22 mouse cellular contexts compared by ENCODE assay signal in the genomic region with DNA sequence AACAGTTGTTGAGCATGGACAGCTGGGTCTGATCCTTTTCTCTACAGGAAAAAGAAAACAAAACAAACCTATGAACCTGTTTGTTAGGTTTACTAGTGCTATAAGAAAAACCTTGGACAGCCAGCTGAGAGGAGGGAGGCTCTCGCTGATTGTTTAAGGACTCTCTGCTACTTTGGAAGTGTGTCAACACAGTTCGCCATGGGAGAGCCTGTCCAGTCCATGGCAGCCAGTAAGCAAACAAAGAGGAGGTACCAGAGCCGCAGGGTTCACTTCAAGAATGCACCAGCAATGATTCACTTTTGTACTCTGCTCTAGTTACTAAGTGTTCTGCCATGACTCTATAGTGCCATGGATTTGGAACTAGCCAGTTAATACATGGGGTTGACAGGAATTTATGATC. TPM values are rescaled to one million over a fixed set of nuclear protein-coding genes. Genes with fewer than 3 reads are reported as not detected.
A peak's percentile ranks its signal among the peaks of the same experiment; 100 is the strongest.
DNase-seq lines count a peak whose midpoint lies in the region; ATAC-seq and TF ChIP-seq lines count a peak whose summit lies in the region.
"Had no signal": no experiment of that assay in that cellular context is flagged by ENCODE, and none has a peak within 500 bp of the region (broad histone marks: within the 10 kb centered on the region; RNA-seq: fewer than 3 reads in every experiment).

No protein-coding gene starts in this region.

- WGBS in midbrain, postnatal 0 days = 83% methylated on average over 3 of the region's 3 CpGs
- WGBS in midbrain, embryonic 14.5 days = 87% methylated on average over 3 of the region's 3 CpGs

- H3K9ac ChIP-seq in midbrain, postnatal 0 days (replicated peaks; ENCODE audit: low read length, poor library complexity, severe bottlenecking) = no peak overlapping the region
- no peak overlapping the region for H3K9ac ChIP-seq in midbrain, embryonic 14.5 days (replicated peaks; ENCODE audit: low read length)
- H3K9ac ChIP-seq: forebrain, embryonic 15.5 days; midbrain, embryonic 15.5 days; neural tube, embryonic 15.5 days had no signal

- no peak overlapping the region for H3K27ac ChIP-seq in midbrain, postnatal 0 days (ENCODE audit: low read depth, low read length)
- H3K27ac ChIP-seq in midbrain, embryonic 14.5 days (replicated peaks; ENCODE audit: low read depth, low read length) = no peak overlapping the region
- H3K27ac ChIP-seq: forebrain, embryonic 15.5 days; midbrain, embryonic 15.5 days; neural tube, embryonic 15.5 days had no signal

- no peaks in the 10 kb centered on the region for H3K4me1 ChIP-seq in midbrain, postnatal 0 days (ENCODE audit: insufficient read depth, low read length)
- no peaks in the 10 kb centered on the region for H3K4me1 ChIP-seq in midbrain, embryonic 14.5 days (ENCODE audit: control insufficient read depth, insufficient read depth, low read length)
- H3K4me1 ChIP-seq: forebrain, embryonic 15.5 days; midbrain, embryonic 15.5 days; neural tube, embryonic 15.5 days had no signal

- peaks cover 52% of the 10 kb centered on the region for H3K36me3 ChIP-seq in midbrain, postnatal 0 days (ENCODE audit: insufficient read depth, low read length)
- H3K36me3 ChIP-seq in midbrain, embryonic 14.5 days (ENCODE audit: control insufficient read depth, insufficient read depth, low read length) = peaks cover 76% of the 10 kb centered on the region

- no peak overlapping the region for H3K4me2 ChIP-seq in midbrain, postnatal 0 days (ENCODE audit: low read depth, low read length, poor library complexity, severe bottlenecking)
- no peak overlapping the region for H3K4me2 ChIP-seq in midbrain, embryonic 14.5 days (ENCODE audit: low read length)
- H3K4me2 ChIP-seq: forebrain, embryonic 15.5 days; heart, embryonic 11.5 days; midbrain, embryonic 15.5 days; neural tube, embryonic 15.5 days had no signal

- peak; percentile 64 for DNase-seq in heart, adult 11 months
- no peak for DNase-seq in heart, adult 18-20 months
- peak; percentile 5 for DNase-seq in midbrain, postnatal 0 days (ENCODE audit: low spot score)
- DNase-seq in midbrain, embryonic 14.5 days = no peak
- DNase-seq in lung, postnatal 10 days = peak; percentile 7
- peak; percentile 81 for DNase-seq in yolk sac, embryonic 10.5 days (ENCODE audit: low spot score)
- DNase-seq in right cerebral cortex, adult 2 months (ENCODE audit: low spot score in 2 of 2) = no peak
- no peak for DNase-seq in left cerebral cortex, adult 8-10 months (ENCODE audit: low spot score in 2 of 2)
- DNase-seq: adrenal gland, postnatal 36 days; cerebellum, adult 11-12 months; cerebellum, postnatal 25 days; embryo, embryonic 11 days; gastrocnemius, postnatal 25 days; heart, postnatal 10 days; kidney, adult 8-10 months; right cerebral cortex, postnatal 25 days; thymus, postnatal 14 days had no signal

- H3K4me3 ChIP-seq in midbrain, postnatal 0 days (ENCODE audit: low read depth, low read length) = no peak overlapping the region
- H3K4me3 ChIP-seq in midbrain, embryonic 14.5 days (replicated peaks; ENCODE audit: low read depth, low read length) = no peak overlapping the region
- H3K4me3 ChIP-seq: forebrain, embryonic 15.5 days; megakaryocyte, embryonic 14.5 days; midbrain, embryonic 15.5 days; neural tube, embryonic 15.5 days had no signal

- ATAC-seq in midbrain, postnatal 0 days (ENCODE audit: low FRiP score) = no peak
- ATAC-seq in midbrain, embryonic 14.5 days (ENCODE audit: low FRiP score, low TSS enrichment) = no peak
- ATAC-seq: forebrain, embryonic 15.5 days; midbrain, embryonic 15.5 days had no signal

- H3K9me3 ChIP-seq in midbrain, postnatal 0 days (ENCODE audit: low read length) = no peaks in the 10 kb centered on the region
- H3K9me3 ChIP-seq in midbrain, embryonic 14.5 days (ENCODE audit: control insufficient read depth, low read length) = no peaks in the 10 kb centered on the region
- H3K9me3 ChIP-seq: forebrain, embryonic 15.5 days; megakaryocyte, embryonic 14.5 days; midbrain, embryonic 15.5 days; neural tube, embryonic 15.5 days had no signal

- H3K27me3 ChIP-seq in midbrain, postnatal 0 days (ENCODE audit: insufficient read depth, low read length) = no peaks in the 10 kb centered on the region
- H3K27me3 ChIP-seq in midbrain, embryonic 14.5 days (ENCODE audit: control insufficient read depth, insufficient read depth, low read length) = no peaks in the 10 kb centered on the region
- H3K27me3 ChIP-seq: forebrain, embryonic 15.5 days; megakaryocyte, embryonic 14.5 days; midbrain, embryonic 15.5 days; neural tube, embryonic 15.5 days had no signal

- TF ChIP-seq CTCF in midbrain, postnatal 0 days (IDR thresholded peaks at IDR 0.05) = no peak

RNA-seq across cellular contexts. Expression of a gene that starts 39.1 kb away (rescaled TPM):
- total RNA-seq in heart, adult 18-20 months (2021) = 10 to 100 TPM; 37.6 to 38.2 TPM
- total RNA-seq in midbrain, postnatal 0 days (2014; rRNA removed) = 89.2 and 108 TPM in 2 replicates
- polyA plus RNA-seq in midbrain, postnatal 0 days (2015; fragmentation: Nextera tagmentation; extraction: Ambion mirVana) = 37.6 and 47.8 TPM in 2 replicates
- polyA plus RNA-seq in midbrain, embryonic 14.5 days (2014; fragmentation: Nextera tagmentation; extraction: Ambion mirVana) = 52.3 and 58.7 TPM in 2 replicates
- 100 to 1,000 TPM; 115 to 140 (median 125) TPM for total RNA-seq in left cerebral cortex, adult 8-10 months (2022)

Comparison
In these comparisons a context has a peak if more than half of its experiments do, and no peak if none do; other contexts are left out.
1. DNase-seq: peak in heart, adult 11 months (single experiment), midbrain, postnatal 0 days (single experiment), lung, postnatal 10 days (single experiment) and yolk sac, embryonic 10.5 days (single experiment); none in heart, adult 18-20 months (0 of 2), midbrain, embryonic 14.5 days (single experiment), right cerebral cortex, adult 2 months (0 of 2) and left cerebral cortex, adult 8-10 months (0 of 2).